Mouse (Mus musculus) mouse trophoblast stem cell (cell line): ENCODE results near the gene Rpain.

Experiments used
- in situ Hi-C, 2 experiments: fragments of 300-500 bp; cut with MseI, MboI; formaldehyde crosslinking; loops; 2 replicates in 1 of 2; 3 replicates in 1 of 2; pipeline ENCODE4 v1.15.1; 2025

The Rpain gene

GRCm38 (mm10) chr11:70969821-70970559 is at the start of gene Rpain, which contains the start of gene Nup88:
Gene Rpain, plus strand, starts transcription at chr11:70970213.
Gene Nup88, minus strand, starts transcription at chr11:70969973.
- in situ Hi-C loops, result no loop called here

- in situ Hi-C loops, result no loop called here
These were observed 38.6 kb upstream of the Rpain start for GRCm38 (mm10) chr11:70931461-70931860.

GRCm38 (mm10) chr11:70935316-70935715 is 34.7 kb upstream of the Rpain start:
- in situ Hi-C loops, result no loop called here

- in situ Hi-C loops, result no loop called here
These were observed 27.4 kb upstream of the Rpain start for GRCm38 (mm10) chr11:70942596-70942995.

GRCm38 (mm10) chr11:70943651-70944050 is 26.4 kb upstream of the Rpain start:
- in situ Hi-C loops, result no loop called here

GRCm38 (mm10) chr11:70944935-70945817 is 24.8 kb upstream of the Rpain start:
- in situ Hi-C loops, result no loop called here

GRCm38 (mm10) chr11:70954711-70955110 is 15.3 kb upstream of the Rpain start:
- in situ Hi-C loops, result no loop called here

- in situ Hi-C loops, result no loop called here
These were observed 9.0 kb upstream of the Rpain start for GRCm38 (mm10) chr11:70960786-70961554.

- in situ Hi-C loops, result no loop called here
These were observed 5.6 kb upstream of the Rpain start for GRCm38 (mm10) chr11:70964222-70964907.

- in situ Hi-C loops, result no loop called here
These were observed 680 bp upstream of the Rpain start for GRCm38 (mm10) chr11:70969271-70969794.

GRCm38 (mm10) chr11:70970560-70971540 is 837 bp downstream of the Rpain start:
- in situ Hi-C loops, result no loop called here

- in situ Hi-C loops, result no loop called here
These were observed 2.6 kb downstream of the Rpain start for GRCm38 (mm10) chr11:70972586-70972985.

- in situ Hi-C loops, result no loop called here
These were observed 3.9 kb downstream of the Rpain start for GRCm38 (mm10) chr11:70973947-70974346.

GRCm38 (mm10) chr11:70975193-70975592 is 5.2 kb downstream of the Rpain start:
- in situ Hi-C loops, result no loop called here

GRCm38 (mm10) chr11:70977293-70977692 is 7.3 kb downstream of the Rpain start:
- in situ Hi-C loops, result no loop called here

GRCm38 (mm10) chr11:70980232-70980631 is 10.2 kb downstream of the Rpain start:
- in situ Hi-C loops, result no loop called here

GRCm38 (mm10) chr11:70980751-70981510 is 10.9 kb downstream of the Rpain start:
- in situ Hi-C loops, result no loop called here

GRCm38 (mm10) chr11:70982030-70982429 is 12.0 kb downstream of the Rpain start:
- in situ Hi-C loops, result no loop called here
